Mouse (Mus musculus) stomach, embryonic 15.5 days (tissue): ENCODE measurements around the gene Arhgap10. TPM values are rescaled to one million over a fixed set of nuclear protein-coding genes. Genes with fewer than 3 reads are reported as not detected.

Experiments used
- ATAC-seq: fragments of 200-750 bp; cut with Nextera tagmentation; 2 replicates; pipeline ENCODE4 v1.8.0; 2017; ENCODE audit warnings: low read depth, moderate number of reproducible peaks, moderate TSS enrichment; ENCODE audit not compliant: insufficient read depth, low FRiP score
- H3K27ac ChIP-seq: fragments of 300-500 bp; sonication (generic); 2 replicates; pipeline ENCODE4 v1.5.1; 2015; ENCODE audit warnings: mild to moderate bottlenecking, inconsistent platforms
- H3K27me3 ChIP-seq: fragments of 300-500 bp; sonication (generic); replicated peaks from 2 replicates; pipeline ENCODE4 v1.6.1; 2015; ENCODE audit warnings: inconsistent platforms
- H3K36me3 ChIP-seq: fragments of 300-500 bp; sonication (generic); 2 replicates; pipeline ENCODE4 v1.6.1; 2015; ENCODE audit warnings: inconsistent platforms
- H3K4me1 ChIP-seq: fragments of 300-500 bp; sonication (generic); 2 replicates; pipeline ENCODE4 v1.6.1; 2015; ENCODE audit warnings: inconsistent platforms
- H3K4me2 ChIP-seq: fragments of 300-500 bp; sonication (generic); 2 replicates; pipeline ENCODE4 v1.6.1; 2015; ENCODE audit warnings: mild to moderate bottlenecking, inconsistent platforms
- H3K4me3 ChIP-seq: fragments of 300-500 bp; sonication (generic); replicated peaks from 2 replicates; pipeline ENCODE4 v1.5.1; 2015; ENCODE audit warnings: inconsistent platforms
- H3K9ac ChIP-seq: fragments of 300-500 bp; sonication (generic); 2 replicates; pipeline ENCODE4 v1.6.1; 2015; ENCODE audit warnings: inconsistent platforms
- H3K9me3 ChIP-seq: fragments of 300-500 bp; sonication (generic); 2 replicates; pipeline ENCODE4 v1.6.1; 2016; ENCODE audit warnings: inconsistent platforms
- WGBS: fragments of 180-500 bp; shearing (Covaris S2); methylation state at CpG from one replicate; pipeline ENCODE4 v1.1.7; 2015; 5-methylcytosine and 5-hydroxymethylcytosine counted together
- polyA plus RNA-seq: library from polyadenylated mRNA; unstranded; fragments of >200 nt; fragmentation: Nextera tagmentation; extraction: Ambion mirVana; gene quantifications from 2 replicates; pipeline ENCODE4 v1.2.1, GENCODE M21; 2015

Gene Arhgap10
- polyA plus RNA-seq, 1 experiment from 2014 or later: 29.4 TPM

GRCm38 (mm10) chr8:77376451-77376853 is 141.3 kb downstream of the Arhgap10 start:
- no peak for ATAC-seq
- Histone ChIP-seq H3K4me2 (no peak overlapping the region), H3K27ac (no peak overlapping the region), H3K36me3 (peaks cover 18% of the 10 kb centered on the region; the same call in 1 of the 2 replicates), H3K27me3 (no peaks in the 10 kb centered on the region), H3K4me3 (no peak overlapping the region), H3K4me1 (0 out of 2 replicates have a peak, but pooled peaks cover 3% of the 10 kb centered on the region), H3K9ac (no peak overlapping the region), H3K9me3 (no peaks in the 10 kb centered on the region)
- WGBS: 44% methylated on average over 5 of the region's 5 CpGs

DNA sequence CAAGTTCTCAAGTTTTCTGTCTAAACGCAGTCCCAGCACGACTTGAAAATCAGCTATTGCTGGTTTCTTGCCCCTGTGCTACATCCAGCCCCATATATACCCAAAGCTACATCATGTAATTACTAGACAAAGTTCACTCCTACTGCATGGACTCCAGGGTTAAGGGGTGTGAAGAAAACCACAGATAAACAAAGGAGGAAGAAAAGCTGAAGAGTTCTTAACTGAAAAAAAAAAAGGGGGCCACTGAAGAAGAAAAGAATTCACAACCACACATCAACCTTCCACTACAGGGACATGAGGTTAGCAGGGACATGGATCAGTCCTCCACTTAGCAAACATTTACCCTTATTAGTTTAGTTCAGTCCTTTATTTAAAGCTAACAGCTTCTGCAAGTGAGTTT is 141.8 kb downstream of the Arhgap10 start:
- 0 out of 2 replicates have a peak, but pooled peaks cover 3% of the 10 kb centered on the region for H3K4me1 ChIP-seq
- WGBS: 79% methylated on average over 2 of the region's 2 CpGs
- no peak overlapping the region for H3K9ac ChIP-seq
- H3K4me3 ChIP-seq: no peak overlapping the region
- ATAC-seq: no peak
- peaks cover 16% of the 10 kb centered on the region; the same call in 1 of the 2 replicates for H3K36me3 ChIP-seq
- no peaks in the 10 kb centered on the region for H3K27me3 ChIP-seq
- H3K27ac ChIP-seq: no peak overlapping the region
- no peak overlapping the region for H3K4me2 ChIP-seq
- no peaks in the 10 kb centered on the region for H3K9me3 ChIP-seq

GRCm38 (mm10) chr8:77371006-77371405 is 146.7 kb downstream of the Arhgap10 start:
- no peaks in the 10 kb centered on the region for H3K4me1 ChIP-seq
- ATAC-seq: no peak
- 85% methylated on average over 6 of the region's 6 CpGs for WGBS
- no peaks in the 10 kb centered on the region for H3K9me3 ChIP-seq
- H3K36me3 ChIP-seq: peaks cover 8% of the 10 kb centered on the region; the same call in 1 of the 2 replicates
- no peaks in the 10 kb centered on the region for H3K27me3 ChIP-seq
- H3K4me3 ChIP-seq: no peak overlapping the region
- H3K9ac ChIP-seq: no peak overlapping the region
- H3K4me2 ChIP-seq: no peak overlapping the region
- H3K27ac ChIP-seq: no peak overlapping the region

DNA sequence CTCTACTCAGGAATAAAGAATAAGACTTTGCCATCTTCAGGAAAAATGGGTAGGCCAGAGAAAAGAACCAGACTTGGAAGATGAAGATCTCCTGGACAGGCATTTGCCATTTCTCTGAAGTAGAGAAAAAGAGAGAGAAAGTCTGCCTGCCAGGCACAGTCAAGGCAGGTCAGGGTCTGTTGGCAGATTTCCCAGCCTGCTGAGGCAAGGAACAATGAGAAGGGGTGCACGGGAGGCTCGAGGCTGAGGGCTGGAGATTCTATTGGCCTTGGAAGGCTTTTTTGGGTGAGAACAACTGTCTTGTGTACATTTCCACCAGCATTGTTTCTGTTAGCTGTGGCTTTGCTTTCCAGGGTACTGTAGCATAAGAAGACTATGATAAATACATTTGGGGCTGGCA is 147.4 kb downstream of the Arhgap10 start:
- WGBS: 19% methylated on average over 2 of the region's 2 CpGs
- H3K4me2 ChIP-seq: no peak overlapping the region
- H3K9me3 ChIP-seq: no peaks in the 10 kb centered on the region
- no peaks in the 10 kb centered on the region for H3K4me1 ChIP-seq
- peaks cover 8% of the 10 kb centered on the region; the same call in 1 of the 2 replicates for H3K36me3 ChIP-seq
- no peak for ATAC-seq
- H3K9ac ChIP-seq: no peak overlapping the region
- no peaks in the 10 kb centered on the region for H3K27me3 ChIP-seq
- H3K4me3 ChIP-seq: no peak overlapping the region
- H3K27ac ChIP-seq: no peak overlapping the region

GRCm38 (mm10) chr8:77369671-77370070 is 148.1 kb downstream of the Arhgap10 start:
- no peak for ATAC-seq
- H3K4me1 ChIP-seq: no peaks in the 10 kb centered on the region
- no peak overlapping the region for H3K4me3 ChIP-seq
- no peaks in the 10 kb centered on the region for H3K27me3 ChIP-seq
- no peak overlapping the region for H3K27ac ChIP-seq
- H3K9me3 ChIP-seq: no peaks in the 10 kb centered on the region
- 83% methylated on average over 7 of the region's 7 CpGs for WGBS
- H3K36me3 ChIP-seq: peaks cover 8% of the 10 kb centered on the region; the same call in 1 of the 2 replicates
- H3K9ac ChIP-seq: no peak overlapping the region
- H3K4me2 ChIP-seq: no peak overlapping the region

- Histone ChIP-seq H3K27ac (no peak overlapping the region), H3K9me3 (no peaks in the 10 kb centered on the region), H3K4me2 (no peak overlapping the region), H3K4me1 (no peaks in the 10 kb centered on the region), H3K27me3 (no peaks in the 10 kb centered on the region), H3K36me3 (no peaks in the 10 kb centered on the region), H3K9ac (no peak overlapping the region), H3K4me3 (no peak overlapping the region)
- no peak for ATAC-seq
- WGBS: 55% methylated on average over 3 of the region's 3 CpGs
Observed at GRCm38 (mm10) chr8:77367091-77367490, 150.7 kb downstream of the Arhgap10 start.

DNA sequence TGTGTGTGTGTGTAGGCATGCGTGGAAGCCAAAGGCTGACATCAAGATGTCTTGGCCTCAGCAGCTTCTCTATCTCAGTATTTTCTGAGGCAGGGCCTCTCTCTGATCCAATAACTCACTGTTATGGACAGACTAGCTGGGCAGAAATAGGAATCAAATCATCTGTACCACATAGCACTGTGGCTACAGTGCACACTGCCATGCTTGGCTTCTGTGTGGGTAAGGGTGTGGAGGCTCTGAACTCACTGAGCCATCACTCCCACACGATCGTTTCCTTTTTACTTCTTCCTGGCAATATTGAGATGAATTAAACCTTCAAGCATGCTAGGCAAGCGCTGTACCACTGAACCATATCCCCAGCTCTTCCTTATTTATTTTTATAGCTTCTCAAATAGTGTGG is 151.3 kb downstream of the Arhgap10 start:
- 89% methylated on average over 4 of the region's 4 CpGs for WGBS
- ATAC-seq: no peak
- no peak overlapping the region for H3K9ac ChIP-seq
- H3K4me3 ChIP-seq: no peak overlapping the region
- H3K9me3 ChIP-seq: no peaks in the 10 kb centered on the region
- no peaks in the 10 kb centered on the region for H3K4me1 ChIP-seq
- no peak overlapping the region for H3K4me2 ChIP-seq
- H3K27ac ChIP-seq: no peak overlapping the region
- H3K36me3 ChIP-seq: no peaks in the 10 kb centered on the region
- H3K27me3 ChIP-seq: no peaks in the 10 kb centered on the region

DNA sequence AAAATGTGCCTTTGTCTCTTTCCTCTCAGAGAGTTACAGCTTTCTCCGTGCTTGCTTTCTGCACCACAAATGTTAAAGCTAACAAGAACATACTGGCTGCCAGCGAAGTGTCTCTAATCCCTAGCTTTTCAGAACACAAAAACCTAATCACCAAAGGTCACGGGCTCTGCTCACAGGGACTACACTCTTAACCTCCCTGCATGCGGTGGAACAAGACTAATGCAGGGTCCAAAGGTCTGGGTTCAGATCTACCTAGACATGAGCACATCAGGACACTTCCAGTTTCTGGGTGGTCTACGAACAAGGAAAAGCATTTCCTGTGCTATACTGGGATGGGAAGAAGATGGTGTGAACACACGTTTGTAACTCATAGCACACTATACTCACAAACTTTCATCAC is 151.8 kb downstream of the Arhgap10 start:
- 75% methylated on average over 6 of the region's 6 CpGs for WGBS
- no peaks in the 10 kb centered on the region for H3K27me3 ChIP-seq
- H3K9me3 ChIP-seq: no peaks in the 10 kb centered on the region
- H3K36me3 ChIP-seq: no peaks in the 10 kb centered on the region
- H3K9ac ChIP-seq: no peak overlapping the region
- H3K4me3 ChIP-seq: no peak overlapping the region
- H3K4me2 ChIP-seq: no peak overlapping the region
- H3K4me1 ChIP-seq: no peaks in the 10 kb centered on the region
- no peak for ATAC-seq
- H3K27ac ChIP-seq: no peak overlapping the region

- no peak overlapping the region for H3K4me2 ChIP-seq
- 94% methylated on average over 11 of the region's 11 CpGs for WGBS
- no peaks in the 10 kb centered on the region for H3K4me1 ChIP-seq
- no peak for ATAC-seq
- H3K9ac ChIP-seq: no peak overlapping the region
- no peak overlapping the region for H3K27ac ChIP-seq
- no peaks in the 10 kb centered on the region for H3K27me3 ChIP-seq
- no peaks in the 10 kb centered on the region for H3K9me3 ChIP-seq
- H3K4me3 ChIP-seq: no peak overlapping the region
- no peaks in the 10 kb centered on the region for H3K36me3 ChIP-seq
Observed at GRCm38 (mm10) chr8:77364472-77364871, 153.3 kb downstream of the Arhgap10 start.

- Histone ChIP-seq H3K4me3 (no peak overlapping the region), H3K4me1 (no peaks in the 10 kb centered on the region), H3K27me3 (no peaks in the 10 kb centered on the region), H3K27ac (no peak overlapping the region), H3K36me3 (no peaks in the 10 kb centered on the region; the same call in 1 of the 2 replicates), H3K4me2 (no peak overlapping the region), H3K9me3 (no peaks in the 10 kb centered on the region), H3K9ac (no peak overlapping the region)
- WGBS: 65% methylated on average over 5 of the region's 5 CpGs
- ATAC-seq: no peak
Observed at GRCm38 (mm10) chr8:77360853-77361252, 156.9 kb downstream of the Arhgap10 start.

DNA sequence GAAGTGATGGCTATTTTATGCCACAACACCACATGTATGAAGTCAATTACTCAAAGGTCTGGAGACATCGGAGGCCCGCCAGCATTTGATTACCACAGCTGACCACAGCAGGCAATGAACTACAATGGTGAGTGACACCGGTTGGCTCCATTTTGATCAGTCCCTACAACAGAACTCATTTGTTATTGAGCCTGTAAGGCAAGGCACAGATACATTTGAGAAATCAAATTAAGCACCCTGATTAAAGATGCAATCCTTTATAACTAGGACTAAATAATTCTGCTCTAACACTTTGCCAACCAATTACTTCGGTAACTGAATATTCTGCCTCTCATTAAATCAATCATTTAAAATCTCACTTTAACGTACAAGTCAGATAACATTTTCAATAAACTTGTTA is 157.3 kb downstream of the Arhgap10 start:
- Histone ChIP-seq H3K4me2 (no peak overlapping the region), H3K36me3 (no peaks in the 10 kb centered on the region; the same call in 1 of the 2 replicates), H3K9me3 (no peaks in the 10 kb centered on the region), H3K9ac (no peak overlapping the region), H3K27ac (no peak overlapping the region), H3K4me1 (no peaks in the 10 kb centered on the region), H3K4me3 (no peak overlapping the region), H3K27me3 (no peaks in the 10 kb centered on the region)
- 86% methylated on average over 5 of the region's 5 CpGs for WGBS
- no peak for ATAC-seq

- no peaks in the 10 kb centered on the region for H3K27me3 ChIP-seq
- ATAC-seq: no peak
- H3K27ac ChIP-seq: no peak overlapping the region
- H3K4me3 ChIP-seq: no peak overlapping the region
- no peak overlapping the region for H3K4me2 ChIP-seq
- no peaks in the 10 kb centered on the region for H3K9me3 ChIP-seq
- no peak overlapping the region for H3K9ac ChIP-seq
- WGBS: 85% methylated on average over 8 of the region's 8 CpGs
- H3K36me3 ChIP-seq: no peaks in the 10 kb centered on the region; the same call in 1 of the 2 replicates
- no peaks in the 10 kb centered on the region for H3K4me1 ChIP-seq
Observed at GRCm38 (mm10) chr8:77357126-77357525, 160.6 kb downstream of the Arhgap10 start.

DNA sequence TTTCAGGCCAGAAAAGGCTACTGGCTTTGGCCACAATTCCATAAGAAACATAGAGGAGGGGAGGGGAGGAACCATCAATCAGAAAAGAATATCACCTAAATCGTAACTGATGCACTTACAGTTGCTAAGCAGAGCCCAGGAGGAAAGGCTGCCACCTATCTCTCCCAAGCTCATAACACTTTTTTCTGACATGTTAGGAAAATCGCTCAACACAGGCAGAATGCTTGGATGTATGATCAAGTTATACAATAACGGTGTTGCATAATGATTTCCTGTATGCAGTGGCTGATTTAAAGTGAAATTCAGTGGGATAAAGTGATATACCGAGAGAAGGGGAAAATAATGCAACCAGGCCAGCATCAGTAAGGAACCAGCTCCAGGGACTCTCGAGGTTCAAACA is 162.4 kb downstream of the Arhgap10 start:
- Histone ChIP-seq H3K9me3 (no peaks in the 10 kb centered on the region), H3K4me3 (no peak overlapping the region), H3K27me3 (no peaks in the 10 kb centered on the region), H3K4me1 (no peaks in the 10 kb centered on the region), H3K4me2 (no peak overlapping the region), H3K9ac (no peak overlapping the region), H3K27ac (no peak overlapping the region), H3K36me3 (no peaks in the 10 kb centered on the region; the same call in 1 of the 2 replicates)
- WGBS: 82% methylated on average over 5 of the region's 5 CpGs
- ATAC-seq: no peak
